Mouse (Mus musculus) liver, postnatal 0 days (tissue): ENCODE measurements around the gene Elf2.

Source experiments
- CTCF ChIP-seq: sonication (generic); IDR thresholded peaks from 2 replicates; pipeline ENCODE4 v1.5.1; 2016; ENCODE audit warnings: antibody characterized with exemption, low read depth
- EP300 ChIP-seq: IDR thresholded peaks from 2 replicates; pipeline ENCODE4 v1.6.1; 2016; ENCODE audit warnings: antibody characterized with exemption, low read depth, mild to moderate bottlenecking

DNA sequence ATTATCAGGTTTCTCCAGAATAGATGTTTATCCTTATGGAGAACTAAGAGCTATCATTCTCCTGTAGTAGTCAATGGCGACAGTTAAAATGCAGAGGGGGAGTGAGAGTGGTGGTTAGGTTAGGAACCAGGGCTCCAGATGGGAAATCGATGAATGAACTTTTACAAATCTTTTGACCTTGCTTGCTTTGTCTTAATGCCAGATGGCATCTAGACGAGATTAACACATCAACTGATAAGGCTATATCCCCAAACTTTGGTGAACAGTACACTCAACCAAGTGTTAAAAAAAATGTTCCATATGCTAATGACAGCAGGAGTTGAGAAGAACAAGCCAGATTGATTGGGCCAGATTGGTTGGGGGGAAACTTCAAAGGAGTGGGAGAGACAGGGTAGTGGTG is 111.2 kb downstream of the Elf2 start:
- no peak for TF ChIP-seq CTCF
- TF ChIP-seq EP300 = no peak
